Mouse (Mus musculus): Measurements from ENCODE around the gene Lsm4.

Gene Lsm4

GRCm38 (mm10) chr8:70696019-70696885, 23.2 kb downstream of the Lsm4 start:
- in situ Hi-C loops (cut with MboI; ENCODE audit: low pct_unique_long_range_greater_than_20kb in 1 of 2, low sequenced_read_pairs in 2 of 2, unreplicated experiment in 1 of 2) = no loop called here

DNA sequence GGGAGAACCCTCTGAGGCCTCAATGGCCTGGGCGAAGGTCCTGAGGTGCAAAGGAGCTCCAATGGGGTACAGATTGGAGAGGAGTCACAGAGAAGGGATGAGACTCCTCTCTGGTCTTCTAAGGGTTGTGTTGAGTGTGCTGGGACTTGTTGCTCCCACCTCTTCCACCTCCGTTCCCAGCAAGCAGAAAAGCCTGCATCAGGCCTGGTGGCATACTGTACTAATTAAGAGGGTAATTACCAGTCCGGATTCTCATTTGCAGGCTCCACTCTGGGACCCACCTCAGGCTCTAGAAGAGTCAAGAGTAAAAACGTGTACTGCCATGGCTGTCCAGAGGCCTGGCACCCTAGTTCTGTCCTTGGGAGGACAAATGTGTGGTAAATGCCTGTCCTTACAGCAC, 23.9 kb downstream of the Lsm4 start:
- in situ Hi-C loops (cut with MboI; ENCODE audit: low pct_unique_long_range_greater_than_20kb in 1 of 2, low sequenced_read_pairs in 2 of 2, unreplicated experiment in 1 of 2) = no loop called here

DNA sequence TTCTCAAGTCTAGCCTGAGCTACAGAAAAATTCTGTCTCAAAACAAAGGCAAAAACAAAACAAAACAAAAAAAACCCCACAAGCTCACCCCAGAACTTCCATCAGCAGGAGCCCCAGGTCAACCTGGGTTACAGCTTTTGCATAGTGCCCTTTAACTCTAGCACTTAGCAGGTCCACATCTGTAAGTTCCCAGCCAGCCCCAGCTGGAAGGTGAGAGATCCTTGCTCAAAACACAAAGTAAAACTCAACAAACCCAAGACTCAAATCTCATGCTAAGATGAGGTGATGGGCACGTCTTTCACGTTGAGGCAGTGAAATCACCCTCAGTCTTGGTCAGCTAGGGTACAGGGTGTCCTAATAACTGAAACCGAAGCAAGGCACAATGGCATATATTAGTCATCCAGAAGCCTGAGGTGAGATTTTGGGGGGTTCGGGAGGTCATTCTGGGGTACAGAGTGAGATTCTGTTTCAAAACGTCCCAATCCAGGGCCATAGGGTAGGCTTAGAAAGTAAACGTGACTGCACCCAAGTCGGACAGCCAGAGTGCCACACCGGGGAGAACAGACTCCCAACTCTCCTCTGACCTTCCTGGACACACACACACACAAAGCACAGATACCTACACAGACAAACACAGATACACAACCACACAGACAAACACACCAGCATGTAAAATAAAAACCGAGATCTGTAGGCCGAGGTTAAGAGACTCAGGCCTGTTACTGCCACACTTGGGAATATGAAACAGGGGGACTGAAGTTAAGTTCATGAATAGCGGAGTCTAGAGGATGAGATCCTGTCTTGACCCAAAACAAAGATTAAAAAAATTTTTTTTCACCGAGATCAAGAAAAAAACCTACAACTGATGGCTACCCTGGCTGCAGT, 24.6 kb downstream of the Lsm4 start:
- in situ Hi-C loops (cut with MboI; ENCODE audit: low pct_unique_long_range_greater_than_20kb in 1 of 2, low sequenced_read_pairs in 2 of 2, unreplicated experiment in 1 of 2) = no loop called here

GRCm38 (mm10) chr8:70698310-70699109, 25.5 kb downstream of the Lsm4 start, which contains the start of gene Jund:
Gene Jund, plus strand, starts transcription at chr8:70698949.
- in situ Hi-C loops (cut with MboI; ENCODE audit: low pct_unique_long_range_greater_than_20kb in 1 of 2, low sequenced_read_pairs in 2 of 2, unreplicated experiment in 1 of 2) = no loop called here

GRCm38 (mm10) chr8:70699116-70699833, 26.2 kb downstream of the Lsm4 start:
- in situ Hi-C loops (cut with MboI; ENCODE audit: low pct_unique_long_range_greater_than_20kb in 1 of 2, low sequenced_read_pairs in 2 of 2, unreplicated experiment in 1 of 2) = no loop called here

- in situ Hi-C loops (cut with MboI; ENCODE audit: low pct_unique_long_range_greater_than_20kb in 1 of 2, low sequenced_read_pairs in 2 of 2, unreplicated experiment in 1 of 2) = no loop called here
Observed at GRCm38 (mm10) chr8:70699834-70700554, 26.9 kb downstream of the Lsm4 start.

DNA sequence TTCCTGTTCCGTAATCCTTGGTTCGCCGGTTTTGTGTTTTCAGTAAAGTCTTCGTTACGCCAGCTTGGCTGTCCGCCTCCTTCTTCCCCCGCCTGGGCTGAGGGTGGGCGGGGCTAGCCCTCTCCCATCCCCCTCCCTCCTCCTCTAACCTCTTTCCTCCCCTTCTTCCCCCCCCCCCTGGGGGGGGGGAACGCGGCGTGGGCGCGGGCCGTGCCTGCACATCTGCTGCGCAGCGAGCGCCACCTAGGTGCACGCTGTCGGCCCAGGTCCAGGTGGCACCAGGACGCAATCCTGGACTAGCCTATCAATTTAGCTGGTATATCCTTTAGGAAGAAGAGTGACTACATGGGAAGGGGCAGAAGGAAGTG, 27.5 kb downstream of the Lsm4 start:
- in situ Hi-C loops (cut with MboI; ENCODE audit: low pct_unique_long_range_greater_than_20kb in 1 of 2, low sequenced_read_pairs in 2 of 2, unreplicated experiment in 1 of 2) = no loop called here

- in situ Hi-C loops (cut with MboI; ENCODE audit: low pct_unique_long_range_greater_than_20kb in 1 of 2, low sequenced_read_pairs in 2 of 2, unreplicated experiment in 1 of 2) = no loop called here
Observed at GRCm38 (mm10) chr8:70701048-70701981, 28.3 kb downstream of the Lsm4 start.

DNA sequence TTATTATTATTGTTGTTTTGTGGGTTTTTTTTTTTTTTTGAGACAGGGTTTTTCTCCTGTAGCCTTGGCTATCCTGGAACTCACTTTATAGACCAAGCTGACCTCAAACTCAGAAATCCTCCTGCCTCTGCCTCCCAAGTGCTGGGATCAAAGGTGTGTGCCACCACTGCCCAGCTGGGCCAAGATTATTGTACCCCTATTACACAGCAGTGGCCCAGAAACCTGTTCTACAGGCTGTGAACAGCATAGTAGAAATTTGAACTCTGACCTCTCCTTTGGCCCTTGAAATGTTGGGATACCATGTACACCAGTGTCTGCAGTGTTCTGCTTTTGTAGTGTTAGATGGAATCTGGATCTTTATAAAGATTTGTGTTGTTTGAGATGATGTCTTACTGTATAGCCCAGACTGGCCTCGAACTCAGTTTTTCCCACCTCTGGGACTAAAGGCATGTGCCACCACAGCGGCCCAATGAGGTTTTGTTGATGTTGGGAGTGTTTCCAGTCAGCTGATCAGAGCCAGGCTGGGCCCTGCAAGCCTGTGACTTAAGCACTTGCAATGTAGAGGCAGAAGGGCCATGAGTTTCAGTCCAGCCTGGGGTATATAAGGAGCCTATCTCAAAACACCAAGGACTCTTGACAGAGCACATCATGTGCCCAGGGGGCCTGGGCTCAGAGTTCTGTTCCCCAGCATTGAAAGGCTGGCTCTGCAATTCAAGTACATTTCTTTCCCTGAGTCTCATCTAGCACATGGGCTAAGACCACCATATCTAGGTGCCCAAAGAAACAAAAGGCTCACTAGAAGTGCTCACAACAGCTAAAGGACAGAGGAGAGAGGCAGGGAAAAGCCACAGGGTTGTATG, 29.2 kb downstream of the Lsm4 start:
- in situ Hi-C loops (cut with MboI; ENCODE audit: low pct_unique_long_range_greater_than_20kb in 1 of 2, low sequenced_read_pairs in 2 of 2, unreplicated experiment in 1 of 2) = no loop called here

DNA sequence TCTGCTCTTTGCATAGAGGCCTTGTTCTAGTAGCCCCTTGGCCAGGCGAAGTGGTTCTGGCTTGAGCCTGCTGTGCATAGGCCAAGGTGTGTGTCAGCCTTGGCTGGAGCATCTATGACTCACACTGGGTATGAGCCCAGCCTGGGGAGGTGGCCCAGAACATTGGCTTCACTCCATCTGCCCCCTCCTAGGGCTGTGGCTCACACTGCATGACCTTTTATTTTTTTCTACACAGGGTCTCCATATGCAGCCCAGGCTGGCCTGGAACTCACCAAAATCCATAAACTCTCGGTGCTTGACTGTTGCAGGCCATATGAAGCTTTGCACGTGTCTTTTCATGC, 29.8 kb downstream of the Lsm4 start:
- in situ Hi-C loops (cut with MboI; ENCODE audit: low pct_unique_long_range_greater_than_20kb in 1 of 2, low sequenced_read_pairs in 2 of 2, unreplicated experiment in 1 of 2) = no loop called here

DNA sequence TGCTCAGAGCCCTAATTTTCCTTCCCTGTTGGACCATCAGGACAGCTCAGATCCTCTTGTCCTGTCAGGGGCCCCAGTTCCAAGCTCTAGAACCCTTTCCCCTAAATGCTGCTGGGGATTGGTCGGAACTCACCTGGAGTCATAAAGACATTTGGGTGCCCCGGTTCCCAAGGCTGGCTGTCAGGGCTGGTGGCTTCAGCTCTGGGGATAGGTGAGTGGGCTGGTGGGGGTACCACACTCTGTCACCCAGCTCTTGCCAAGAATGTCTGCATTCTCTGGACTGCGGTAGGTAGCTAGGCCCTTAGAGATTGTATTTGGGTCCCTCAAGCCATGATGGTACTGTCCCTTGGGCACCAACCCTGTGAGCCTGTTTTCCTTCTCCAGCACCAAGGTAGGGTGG, 30.2 kb downstream of the Lsm4 start, which contains the start of gene Iqcn:
TSS of gene Iqcn (plus strand) at position 171 of the 400 bp plus-strand sequence.
- in situ Hi-C loops (cut with MboI; ENCODE audit: low pct_unique_long_range_greater_than_20kb in 1 of 2, low sequenced_read_pairs in 2 of 2, unreplicated experiment in 1 of 2) = no loop called here

- in situ Hi-C loops (cut with MboI; ENCODE audit: low pct_unique_long_range_greater_than_20kb in 1 of 2, low sequenced_read_pairs in 2 of 2, unreplicated experiment in 1 of 2) = no loop called here
Observed at GRCm38 (mm10) chr8:70708281-70708680, 35.2 kb downstream of the Lsm4 start.

GRCm38 (mm10) chr8:70709794-70710193, 36.7 kb downstream of the Lsm4 start:
- in situ Hi-C loops (cut with MboI; ENCODE audit: low pct_unique_long_range_greater_than_20kb in 1 of 2, low sequenced_read_pairs in 2 of 2, unreplicated experiment in 1 of 2) = loop anchor here in 1 of 2 experiments (5.0 kb wide), 2 partner anchors 43 to 128 kb away; partner anchors contain the start of genes Arrdc2 and Rab3a

DNA sequence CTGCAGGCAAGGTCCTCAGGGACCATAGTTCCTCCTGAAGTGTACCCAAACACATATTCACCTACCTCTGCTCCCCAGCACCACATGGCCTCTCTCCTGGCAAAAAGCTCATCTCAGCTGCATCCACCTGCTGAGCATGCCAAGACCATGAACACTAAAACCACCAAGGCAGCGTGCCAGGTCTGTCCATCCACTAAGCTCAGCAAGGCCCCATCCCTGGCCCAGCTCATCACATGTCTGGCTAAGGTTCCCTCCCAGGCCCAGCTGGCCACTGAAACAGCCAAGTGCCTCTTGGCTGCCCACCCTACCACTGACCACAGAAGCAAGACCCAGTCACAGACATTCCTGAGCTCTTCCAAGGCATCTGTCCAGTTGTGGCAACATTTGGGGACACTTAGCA, 37.2 kb downstream of the Lsm4 start:
- in situ Hi-C loops (cut with MboI; ENCODE audit: low pct_unique_long_range_greater_than_20kb in 1 of 2, low sequenced_read_pairs in 2 of 2, unreplicated experiment in 1 of 2) = loop anchor here in 1 of 2 experiments (5.0 kb wide), 2 partner anchors 42 to 127 kb away; partner anchors contain the start of genes Arrdc2 and Rab3a

DNA sequence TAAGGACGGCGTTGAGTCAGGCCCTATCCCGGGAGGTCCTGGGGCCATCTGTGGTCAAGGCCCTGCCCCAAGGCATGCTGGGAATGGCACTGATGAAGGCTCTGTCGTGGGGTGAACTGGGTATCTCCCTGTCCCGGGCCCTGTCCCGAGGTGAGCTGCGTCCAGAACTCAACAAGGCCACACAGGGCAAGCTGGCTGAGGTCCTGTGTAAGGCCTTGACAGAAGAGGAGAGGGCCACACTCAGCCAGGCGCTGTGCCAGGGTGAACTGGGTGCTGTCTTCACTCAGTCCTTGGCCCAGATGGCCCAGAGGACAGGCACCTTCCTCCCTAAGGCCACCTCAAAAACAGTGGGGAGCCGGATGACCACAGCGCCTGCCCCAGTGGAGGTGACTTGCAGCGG, 38.0 kb downstream of the Lsm4 start:
- in situ Hi-C loops (cut with MboI; ENCODE audit: low pct_unique_long_range_greater_than_20kb in 1 of 2, low sequenced_read_pairs in 2 of 2, unreplicated experiment in 1 of 2) = loop anchor here in 1 of 2 experiments (5.0 kb wide), 2 partner anchors 41 to 126 kb away; partner anchors contain the start of genes Arrdc2 and Rab3a
